Mouse (Mus musculus): ENCODE data around the gene Lingo2. TPM values are rescaled to one million over a fixed set of nuclear protein-coding genes. Genes with fewer than 3 reads are reported as not detected.

Lingo2 gene
- total RNA-seq, 1 experiment, result 0.09 TPM

DNA sequence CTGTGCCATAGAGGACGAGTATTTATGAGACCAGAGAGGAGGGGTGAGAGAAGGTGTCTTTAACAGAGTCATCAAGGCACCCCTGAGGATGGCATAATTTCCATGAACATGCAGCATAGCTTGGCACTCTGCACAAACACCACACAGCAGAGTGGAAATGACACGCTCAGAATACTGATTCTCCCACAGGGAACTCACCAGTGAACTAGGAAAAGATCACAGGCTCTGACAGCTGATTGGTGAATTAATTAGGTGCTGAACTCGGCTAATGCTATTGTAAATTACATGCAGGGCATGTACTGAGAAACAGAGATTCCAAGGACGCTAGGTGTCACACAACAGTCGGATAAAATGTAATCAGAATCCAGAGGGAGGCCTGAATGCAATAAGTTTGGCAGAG lies 525.4 kb downstream of the Lingo2 start:
- in situ Hi-C loops (cut with MboI; ENCODE audit: low sequenced_read_pairs in 2 of 2, unreplicated experiment in 2 of 2), result no loop called here
- no peak for DNase-seq (ENCODE audit: low read depth, low spot score)
- no peak for TF ChIP-seq ZC3H11A (IDR thresholded peaks at IDR 0.05; ENCODE audit: borderline replicate concordance, low read depth, low read length)
- TF ChIP-seq CHD2 (IDR thresholded peaks at IDR 0.05; ENCODE audit: low read depth, low read length), result no peak
- no peak for TF ChIP-seq ZNF384 (IDR thresholded peaks at IDR 0.05; ENCODE audit: low read depth, low read length)
- no peak for TF ChIP-seq MAFK (IDR thresholded peaks at IDR 0.05; ENCODE audit: insufficient read depth, low read depth, low read length)
- no peak for TF ChIP-seq HCFC1 (IDR thresholded peaks at IDR 0.05; ENCODE audit: borderline replicate concordance, insufficient read depth, low read length)

DNA sequence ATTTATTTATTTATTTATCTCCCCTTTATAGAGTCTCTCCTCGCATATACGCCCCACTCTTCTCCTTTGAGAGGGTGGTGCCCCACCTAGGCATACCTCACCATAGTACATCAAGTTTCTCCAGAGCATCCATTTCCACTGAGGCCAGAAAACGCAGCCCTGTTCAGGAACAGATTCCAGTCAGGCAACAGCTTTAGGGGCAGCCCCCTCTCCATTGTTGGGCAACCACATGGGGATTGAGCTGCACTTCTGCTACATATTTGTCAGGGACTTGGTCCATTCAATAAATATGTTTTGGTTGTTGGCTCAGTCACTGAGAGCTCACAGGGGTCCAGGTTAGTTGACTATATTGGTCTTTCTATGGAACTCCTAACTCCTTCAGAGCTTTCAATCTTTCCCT lies 544.2 kb downstream of the Lingo2 start:
- in situ Hi-C loops (cut with MboI; ENCODE audit: low sequenced_read_pairs in 2 of 2, unreplicated experiment in 2 of 2), result no loop called here
- no peaks in the 10 kb centered on the region for H3K9me3 ChIP-seq (ENCODE audit: control insufficient read depth, insufficient read depth, low read depth, low read length)
- H3K27ac ChIP-seq (ENCODE audit: insufficient read depth, low read depth, low read length, poor library complexity, severe bottlenecking), result no peak overlapping the region
- H3K9ac ChIP-seq (ENCODE audit: insufficient read depth, low read depth, low read length, poor library complexity, severe bottlenecking), result no peak overlapping the region
- no peaks in the 10 kb centered on the region for H3K36me3 ChIP-seq (ENCODE audit: control insufficient read depth, insufficient read depth, low read length, poor library complexity, severe bottlenecking)
- H3K4me1 ChIP-seq (ENCODE audit: control insufficient read depth in 2 of 2, insufficient read depth in 2 of 2, low read length in 2 of 2, poor library complexity in 1 of 2), result no peaks in the 10 kb centered on the region
- no peak for DNase-seq (ENCODE audit: low read depth, low spot score)
- TF ChIP-seq MAFK (IDR thresholded peaks at IDR 0.05; ENCODE audit: insufficient read depth, low read depth, low read length) (no peak), ZNF384 (IDR thresholded peaks at IDR 0.05; ENCODE audit: low read depth, low read length) (no peak), CHD2 (IDR thresholded peaks at IDR 0.05; ENCODE audit: low read depth, low read length) (no peak), ZC3H11A (IDR thresholded peaks at IDR 0.05; ENCODE audit: borderline replicate concordance, low read depth, low read length) (no peak), HCFC1 (IDR thresholded peaks at IDR 0.05; ENCODE audit: borderline replicate concordance, insufficient read depth, low read length) (no peak)
- no peak overlapping the region for H3K4me3 ChIP-seq (ENCODE audit: insufficient read depth in 1 of 2, low read depth in 1 of 2, low read length in 2 of 2, poor library complexity in 1 of 2, severe bottlenecking in 1 of 2)

More for the DNA sequence above, 525.4 kb downstream of the Lingo2 start:
- H3K27ac ChIP-seq (ENCODE audit: insufficient read depth, low read depth, low read length, poor library complexity, severe bottlenecking), result no peak overlapping the region
- no peaks in the 10 kb centered on the region for H3K4me1 ChIP-seq (ENCODE audit: control insufficient read depth in 2 of 2, insufficient read depth in 2 of 2, low read length in 2 of 2, poor library complexity in 1 of 2)
- H3K9me3 ChIP-seq (ENCODE audit: control insufficient read depth, insufficient read depth, low read depth, low read length), result no peaks in the 10 kb centered on the region
- H3K36me3 ChIP-seq (ENCODE audit: control insufficient read depth, insufficient read depth, low read length, poor library complexity, severe bottlenecking), result no peaks in the 10 kb centered on the region
- no peak overlapping the region for H3K4me3 ChIP-seq (ENCODE audit: insufficient read depth in 1 of 2, low read depth in 1 of 2, low read length in 2 of 2, poor library complexity in 1 of 2, severe bottlenecking in 1 of 2)
- no peak overlapping the region for H3K9ac ChIP-seq (ENCODE audit: insufficient read depth, low read depth, low read length, poor library complexity, severe bottlenecking)

DNA sequence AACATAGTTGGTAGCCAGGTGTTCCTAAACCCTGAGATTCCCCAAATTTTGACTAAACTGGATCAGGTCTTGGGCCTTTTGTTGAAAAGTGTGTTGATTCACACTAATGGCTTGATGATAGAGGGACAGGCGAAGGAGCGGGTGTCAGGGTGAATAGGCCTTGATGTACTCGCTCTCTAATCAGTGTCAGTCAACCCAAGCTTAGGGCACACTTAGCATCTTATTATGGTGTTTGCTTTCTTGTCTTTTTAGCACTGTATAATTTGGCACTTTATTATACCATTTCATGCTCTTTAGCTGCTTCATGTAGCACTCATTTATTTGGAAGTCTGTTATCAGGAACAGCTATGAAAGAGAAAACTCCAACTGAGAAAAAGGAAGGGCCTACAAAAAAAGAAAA lies 582.6 kb downstream of the Lingo2 start:
- no peak for DNase-seq (ENCODE audit: low read depth, low spot score)
- Histone ChIP-seq H3K27ac (ENCODE audit: insufficient read depth, low read depth, low read length, poor library complexity, severe bottlenecking) (no peak overlapping the region), H3K4me3 (ENCODE audit: insufficient read depth in 1 of 2, low read depth in 1 of 2, low read length in 2 of 2, poor library complexity in 1 of 2, severe bottlenecking in 1 of 2) (no peak overlapping the region), H3K4me1 (ENCODE audit: control insufficient read depth in 2 of 2, insufficient read depth in 2 of 2, low read length in 2 of 2, poor library complexity in 1 of 2) (no peaks in the 10 kb centered on the region), H3K36me3 (ENCODE audit: control insufficient read depth, insufficient read depth, low read length, poor library complexity, severe bottlenecking) (no peaks in the 10 kb centered on the region), H3K9ac (ENCODE audit: insufficient read depth, low read depth, low read length, poor library complexity, severe bottlenecking) (no peak overlapping the region), H3K9me3 (ENCODE audit: control insufficient read depth, insufficient read depth, low read depth, low read length) (no peaks in the 10 kb centered on the region)
- TF ChIP-seq MAFK (IDR thresholded peaks at IDR 0.05; ENCODE audit: insufficient read depth, low read depth, low read length), result no peak
- TF ChIP-seq HCFC1 (IDR thresholded peaks at IDR 0.05; ENCODE audit: borderline replicate concordance, insufficient read depth, low read length), result no peak
- TF ChIP-seq CHD2 (IDR thresholded peaks at IDR 0.05; ENCODE audit: low read depth, low read length), result no peak
- TF ChIP-seq ZC3H11A (IDR thresholded peaks at IDR 0.05; ENCODE audit: borderline replicate concordance, low read depth, low read length), result no peak
- TF ChIP-seq ZNF384 (IDR thresholded peaks at IDR 0.05; ENCODE audit: low read depth, low read length), result no peak
- in situ Hi-C loops (cut with MboI; ENCODE audit: low sequenced_read_pairs in 2 of 2, unreplicated experiment in 2 of 2), result no loop called here

DNA sequence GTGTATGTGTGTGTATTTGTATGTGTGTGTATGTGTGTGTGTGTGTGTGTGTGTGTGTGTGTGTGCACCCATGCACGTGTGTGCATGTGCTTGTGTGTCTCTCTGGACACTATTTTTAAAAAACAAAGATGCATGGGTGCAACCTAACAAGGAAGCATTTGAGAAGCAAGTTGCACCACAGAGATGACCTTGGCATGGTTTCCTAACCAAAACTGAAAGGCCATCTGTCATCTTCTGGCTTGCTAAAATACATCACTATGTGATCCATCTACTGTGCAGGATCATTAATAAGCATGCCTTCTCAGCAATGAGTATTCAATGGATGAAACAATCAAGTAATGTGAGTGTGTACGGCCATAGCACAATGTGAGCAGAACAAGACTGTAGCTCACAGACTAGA lies 597.1 kb downstream of the Lingo2 start:
- TF ChIP-seq ZC3H11A (IDR thresholded peaks at IDR 0.05; ENCODE audit: borderline replicate concordance, low read depth, low read length), result no peak
- no peak for TF ChIP-seq ZNF384 (IDR thresholded peaks at IDR 0.05; ENCODE audit: low read depth, low read length)
- no peak for TF ChIP-seq CHD2 (IDR thresholded peaks at IDR 0.05; ENCODE audit: low read depth, low read length)
- TF ChIP-seq MAFK (IDR thresholded peaks at IDR 0.05; ENCODE audit: insufficient read depth, low read depth, low read length), result no peak
- TF ChIP-seq HCFC1 (IDR thresholded peaks at IDR 0.05; ENCODE audit: borderline replicate concordance, insufficient read depth, low read length), result no peak
- H3K4me1 ChIP-seq (ENCODE audit: control insufficient read depth in 2 of 2, insufficient read depth in 2 of 2, low read length in 2 of 2, poor library complexity in 1 of 2), result no peaks in the 10 kb centered on the region
- H3K9ac ChIP-seq (ENCODE audit: insufficient read depth, low read depth, low read length, poor library complexity, severe bottlenecking), result no peak overlapping the region
- no peaks in the 10 kb centered on the region for H3K9me3 ChIP-seq (ENCODE audit: control insufficient read depth, insufficient read depth, low read depth, low read length)
- H3K4me3 ChIP-seq (ENCODE audit: insufficient read depth in 1 of 2, low read depth in 1 of 2, low read length in 2 of 2, poor library complexity in 1 of 2, severe bottlenecking in 1 of 2), result no peak overlapping the region
- no peak overlapping the region for H3K27ac ChIP-seq (ENCODE audit: insufficient read depth, low read depth, low read length, poor library complexity, severe bottlenecking)
- in situ Hi-C loops (cut with MboI; ENCODE audit: low sequenced_read_pairs in 2 of 2, unreplicated experiment in 2 of 2), result no loop called here
- DNase-seq (ENCODE audit: low read depth, low spot score), result no peak
- H3K36me3 ChIP-seq (ENCODE audit: control insufficient read depth, insufficient read depth, low read length, poor library complexity, severe bottlenecking), result no peaks in the 10 kb centered on the region

DNA sequence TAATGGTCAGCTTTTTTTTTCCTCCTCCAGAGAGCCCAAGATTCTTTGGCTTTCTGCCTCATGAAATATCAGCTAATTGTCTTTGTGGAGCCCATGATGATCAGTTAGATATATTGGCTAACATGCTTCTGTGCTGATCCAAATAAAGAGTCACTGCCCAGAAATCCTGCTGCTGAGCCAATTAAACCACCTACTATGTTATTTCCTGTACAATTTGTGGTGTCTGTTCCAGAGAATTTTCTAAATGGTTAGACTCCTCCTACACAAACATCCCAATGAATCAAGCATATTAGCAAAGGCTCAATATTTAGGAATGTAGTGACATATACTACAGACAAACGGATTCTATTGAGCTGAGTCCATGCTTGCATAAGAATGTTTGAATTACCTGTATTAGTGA lies 619.8 kb downstream of the Lingo2 start:
- H3K9ac ChIP-seq (ENCODE audit: insufficient read depth, low read depth, low read length, poor library complexity, severe bottlenecking), result no peak overlapping the region
- H3K36me3 ChIP-seq (ENCODE audit: control insufficient read depth, insufficient read depth, low read length, poor library complexity, severe bottlenecking), result no peaks in the 10 kb centered on the region
- H3K27ac ChIP-seq (ENCODE audit: insufficient read depth, low read depth, low read length, poor library complexity, severe bottlenecking), result no peak overlapping the region
- H3K4me1 ChIP-seq (ENCODE audit: control insufficient read depth in 2 of 2, insufficient read depth in 2 of 2, low read length in 2 of 2, poor library complexity in 1 of 2), result no peaks in the 10 kb centered on the region
- in situ Hi-C loops (cut with MboI; ENCODE audit: low sequenced_read_pairs in 2 of 2, unreplicated experiment in 2 of 2), result no loop called here
- TF ChIP-seq CHD2 (IDR thresholded peaks at IDR 0.05; ENCODE audit: low read depth, low read length) (no peak), ZC3H11A (IDR thresholded peaks at IDR 0.05; ENCODE audit: borderline replicate concordance, low read depth, low read length) (no peak), MAFK (IDR thresholded peaks at IDR 0.05; ENCODE audit: insufficient read depth, low read depth, low read length) (no peak), HCFC1 (IDR thresholded peaks at IDR 0.05; ENCODE audit: borderline replicate concordance, insufficient read depth, low read length) (no peak), ZNF384 (IDR thresholded peaks at IDR 0.05; ENCODE audit: low read depth, low read length) (no peak)
- H3K4me3 ChIP-seq (ENCODE audit: insufficient read depth in 1 of 2, low read depth in 1 of 2, low read length in 2 of 2, poor library complexity in 1 of 2, severe bottlenecking in 1 of 2), result no peak overlapping the region
- no peaks in the 10 kb centered on the region for H3K9me3 ChIP-seq (ENCODE audit: control insufficient read depth, insufficient read depth, low read depth, low read length)
- DNase-seq (ENCODE audit: low read depth, low spot score), result no peak

Measured in ES-E14 (cell line).